16 mouse cellular contexts compared by ENCODE assay signal in genomic region chr11:71897141-71897540, GRCm38 (mm10).
DNase-seq lines count a peak whose midpoint lies in the region; ATAC-seq lines count a peak whose summit lies in the region.
"Had no signal": no experiment of that assay in that cellular context is flagged by ENCODE, and none has a peak within 500 bp of the region (broad histone marks: within the 10 kb centered on the region; RNA-seq: fewer than 3 reads in every experiment).

No protein-coding gene starts in this region.

- no peak for DNase-seq in frontal cortex, postnatal 14 days (ENCODE audit: low spot score in 2 of 2)
- DNase-seq in frontal cortex, postnatal 36 days (ENCODE audit: low spot score in 2 of 2), result peak; percentile 23 to 30
- DNase-seq in frontal cortex, postnatal 10 days (ENCODE audit: low spot score in 2 of 2), result no peak
- DNase-seq in left cerebral cortex, postnatal 25 days (ENCODE audit: low spot score in 2 of 2), result peak; percentile 17 to 72
- DNase-seq in left cerebral cortex, postnatal 36 days (ENCODE audit: low spot score in 2 of 2), result no peak
- DNase-seq in brain, adult 2 months (ENCODE audit: low read depth, low spot score), result peak; percentile 52
- DNase-seq in cerebellum, postnatal 14 days, result no peak
- DNase-seq: cerebellum, adult 11-12 months; cerebellum, adult 2 months; cerebellum, adult 9-10 months; cerebellum, postnatal 10 days; cerebellum, postnatal 36 days; embryo, embryonic 11 days had no signal

- ATAC-seq in frontal cortex, adult (ENCODE audit: low TSS enrichment), result peak; percentile 52; the same call in 1 of the 2 replicates
- ATAC-seq: forebrain, embryonic 14.5 days; forebrain, embryonic 16.5 days had no signal

- intact Hi-C loops in left cerebral cortex, postnatal 25 days (cut with DNase I), result no loop called here
- intact Hi-C loops in left cerebral cortex, postnatal 36 days (cut with DNase I), result no loop called here

Comparison
In these comparisons a context has a peak if more than half of its experiments do, and no peak if none do; other contexts are left out.
1. DNase-seq: peak in frontal cortex, postnatal 36 days (2 of 2), left cerebral cortex, postnatal 25 days (2 of 2) and brain, adult 2 months (single experiment); none in frontal cortex, postnatal 14 days (0 of 2), frontal cortex, postnatal 10 days (0 of 2), left cerebral cortex, postnatal 36 days (0 of 2) and cerebellum, postnatal 14 days (0 of 2).